Mouse (Mus musculus) liver, embryonic 14.5 days (tissue): ENCODE measurements around the gene Eml5. TPM values are rescaled to one million over a fixed set of nuclear protein-coding genes. Genes with fewer than 3 reads are reported as not detected.

ENCODE experiments used
- ATAC-seq: fragments of 200-750 bp; cut with Nextera tagmentation; 2 replicates; pipeline ENCODE4 v1.8.0; 2017; ENCODE audit warnings: moderate number of reproducible peaks, mild to moderate bottlenecking, moderate library complexity; ENCODE audit not compliant: insufficient read depth
- DNase-seq, 3 experiments: peaks; one replicate each; pipeline ENCODE4 v3.0.0-alpha.2; 2012 to 2013; ENCODE audit warnings: low read depth in 3 of 3, low spot score in 3 of 3
- H3K27ac ChIP-seq: fragments of 300-500 bp; sonication (generic); 2 replicates; pipeline ENCODE4 v1.5.1; 2014; ENCODE audit warnings: moderate library complexity, mild to moderate bottlenecking, control low read depth, inconsistent platforms
- H3K27me3 ChIP-seq: fragments of 300-500 bp; sonication (generic); 2 replicates; pipeline ENCODE4 v1.6.1; 2014; ENCODE audit warnings: mild to moderate bottlenecking, low read length, moderate library complexity; ENCODE audit not compliant: control insufficient read depth, insufficient read depth
- H3K36me3 ChIP-seq: fragments of 300-500 bp; sonication (generic); replicated peaks from 2 replicates; pipeline ENCODE4 v1.6.1; 2014; ENCODE audit warnings: low read depth; ENCODE audit not compliant: control insufficient read depth, insufficient read depth
- H3K4me1 ChIP-seq, 2 experiments: fragments of 200-500 bp in 1 of 2; fragments of 300-500 bp in 1 of 2; sonication (generic) in 1 of 2; replicated peaks; 2 replicates each; pipeline ENCODE4 v1.6.1; 2012 to 2014; ENCODE audit warnings: antibody characterized with exemption in 1 of 2, inconsistent platforms in 1 of 2, low read length in 1 of 2; ENCODE audit not compliant: control insufficient read depth in 2 of 2, insufficient read depth in 2 of 2
- H3K4me2 ChIP-seq: fragments of 300-500 bp; sonication (generic); 2 replicates; pipeline ENCODE4 v1.6.1; 2014; ENCODE audit warnings: low read depth, mild to moderate bottlenecking, control low read depth, moderate library complexity
- H3K4me3 ChIP-seq, 2 experiments: fragments of 200-500 bp in 1 of 2; fragments of 300-500 bp in 1 of 2; sonication (generic) in 1 of 2; 2 replicates each; pipeline ENCODE4 v1.5.1; 2012 to 2014; ENCODE audit warnings: low read depth in 2 of 2, low read length in 2 of 2, mild to moderate bottlenecking in 2 of 2, control low read depth in 1 of 2, inconsistent platforms in 1 of 2, moderate library complexity in 1 of 2; ENCODE audit not compliant: insufficient read depth in 1 of 2
- H3K9ac ChIP-seq: fragments of 300-500 bp; sonication (generic); replicated peaks from 2 replicates; pipeline ENCODE4 v1.6.1; 2014; ENCODE audit warnings: mild to moderate bottlenecking, control low read depth, moderate library complexity
- H3K9me3 ChIP-seq: fragments of 300-500 bp; sonication (generic); 2 replicates; pipeline ENCODE4 v1.6.1; 2016; ENCODE audit warnings: low read length, mixed read lengths; ENCODE audit not compliant: control insufficient read depth
- CTCF ChIP-seq: IDR thresholded peaks from 2 replicates; pipeline ENCODE4 v1.5.1; 2016; ENCODE audit warnings: antibody characterized with exemption, low read depth, control low read depth
- EP300 ChIP-seq: IDR thresholded peaks from 2 replicates; pipeline ENCODE4 v1.6.1; 2016; ENCODE audit warnings: antibody characterized with exemption, low read depth
- whole genome bisulfite sequencing: fragments of 180-500 bp; shearing (Covaris S2); extraction: QIAGEN DNeasy Blood & Tissue Kit; methylation state at CpG from one replicate; pipeline ENCODE4 v1.1.7; 2014; ENCODE audit not compliant: insufficient replicate concordance; 5-methylcytosine and 5-hydroxymethylcytosine counted together
- polyA plus RNA-seq, 2 experiments: library from polyadenylated mRNA; depleted of rRNA in 1 of 2; stranded (reverse) in 1 of 2; unstranded in 1 of 2; fragments of >200 nt; fragmentation: Nextera tagmentation in 1 of 2; extraction: Ambion mirVana in 1 of 2; gene quantifications; 2 replicates each; pipeline versions ENCODE4 v1.2.1 to v1.2.3; 2012 to 2014

Gene Eml5
- polyA plus RNA-seq, 2 experiments: 0.22 to 1.1 TPM

- Histone ChIP-seq H3K4me1 (no peaks in the 10 kb centered on the region), H3K27me3 (no peaks in the 10 kb centered on the region), H3K9me3 (no peaks in the 10 kb centered on the region), H3K4me3 (no peak overlapping the region), H3K27ac (no peak overlapping the region), H3K36me3 (no peaks in the 10 kb centered on the region), H3K4me2 (no peak overlapping the region), H3K9ac (no peak overlapping the region)
- TF ChIP-seq EP300: no peak
- no peak for TF ChIP-seq CTCF
- no peak for ATAC-seq
- 48% methylated on average over 2 of the region's 2 CpGs for WGBS
- DNase-seq: no peak
Observed at GRCm38 (mm10) chr12:98835466-98835865, 65.8 kb downstream of the Eml5 start.

GRCm38 (mm10) chr12:98834879-98835278 is 66.4 kb downstream of the Eml5 start:
- Histone ChIP-seq H3K27me3 (no peaks in the 10 kb centered on the region), H3K9ac (no peak overlapping the region), H3K4me2 (no peak overlapping the region), H3K27ac (no peak overlapping the region), H3K9me3 (no peaks in the 10 kb centered on the region), H3K4me1 (no peaks in the 10 kb centered on the region), H3K36me3 (no peaks in the 10 kb centered on the region), H3K4me3 (no peak overlapping the region)
- no peak for DNase-seq
- no peak for TF ChIP-seq EP300
- no peak for ATAC-seq
- 67% methylated on average over 2 of the region's 2 CpGs for WGBS

GRCm38 (mm10) chr12:98833901-98834300 is 67.4 kb downstream of the Eml5 start:
- Histone ChIP-seq H3K4me2 (no peak overlapping the region), H3K27ac (no peak overlapping the region), H3K9me3 (no peaks in the 10 kb centered on the region), H3K9ac (no peak overlapping the region), H3K4me1 (no peaks in the 10 kb centered on the region), H3K27me3 (no peaks in the 10 kb centered on the region), H3K4me3 (no peak overlapping the region), H3K36me3 (no peaks in the 10 kb centered on the region)
- no peak for TF ChIP-seq CTCF
- no peak for TF ChIP-seq EP300
- no peak for DNase-seq
- ATAC-seq: no peak
- WGBS: 60% methylated on average over 1 of the region's 1 CpGs

- Histone ChIP-seq H3K9me3 (no peaks in the 10 kb centered on the region), H3K4me3 (no peak overlapping the region), H3K27me3 (no peaks in the 10 kb centered on the region), H3K27ac (no peak overlapping the region), H3K36me3 (no peaks in the 10 kb centered on the region), H3K9ac (no peak overlapping the region), H3K4me2 (no peak overlapping the region), H3K4me1 (no peaks in the 10 kb centered on the region)
- TF ChIP-seq CTCF (no peak), EP300 (no peak)
- WGBS: 59% methylated on average over 8 of the region's 8 CpGs
- ATAC-seq (no peak), DNase-seq (no peak)
Observed at GRCm38 (mm10) chr12:98832929-98833598, 68.2 kb downstream of the Eml5 start.

- WGBS: 56% methylated on average over 7 of the region's 7 CpGs
Observed at GRCm38 (mm10) chr12:98831122-98831521, 70.2 kb downstream of the Eml5 start.

More at GRCm38 (mm10) chr12:98831122-98831521, 70.2 kb downstream of the Eml5 start:
- no peak for ATAC-seq
- DNase-seq: no peak
- Histone ChIP-seq H3K4me2 (no peak overlapping the region), H3K27ac (no peak overlapping the region), H3K36me3 (no peaks in the 10 kb centered on the region), H3K27me3 (no peaks in the 10 kb centered on the region), H3K9ac (no peak overlapping the region), H3K9me3 (no peaks in the 10 kb centered on the region), H3K4me3 (no peak overlapping the region), H3K4me1 (no peaks in the 10 kb centered on the region)
- no peak for TF ChIP-seq EP300
- no peak for TF ChIP-seq CTCF
